Mouse (Mus musculus) retina, postnatal 7 days (tissue): ENCODE data around the gene Fndc10.
"Not testable (repeated sequence)": the region's sequence is repeated elsewhere in the genome, so short reads cannot be mapped to it uniquely, and the experiment has no call there.

Source experiments
- DNase-seq: peaks from one replicate; pipeline ENCODE4 v3.0.0-alpha.2; 2012; ENCODE audit warnings: low read depth, low spot score

The Fndc10 gene

GRCm38 (mm10) chr4:155735788-155736187, 41.6 kb downstream of the Fndc10 start:
- DNase-seq: no peak

DNA sequence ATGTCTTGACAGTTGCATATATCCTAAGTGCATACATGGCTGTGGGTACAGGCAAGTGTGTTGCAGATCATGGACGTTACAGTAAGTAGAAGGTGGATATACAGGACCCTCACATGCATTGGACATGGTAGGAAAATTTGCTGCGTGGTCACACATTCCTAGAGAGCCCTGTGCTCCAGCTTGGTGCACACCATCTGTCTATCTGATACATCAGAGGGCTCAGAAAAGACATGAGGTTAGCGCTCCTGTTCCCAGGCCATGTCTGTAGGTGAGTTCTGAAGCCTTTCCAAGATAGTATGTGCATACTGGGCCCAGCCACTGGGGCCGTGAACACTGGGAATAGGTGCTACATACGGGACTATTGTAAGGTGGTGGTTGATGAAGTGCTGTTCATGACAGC, 42.3 kb downstream of the Fndc10 start:
- no peak for DNase-seq

DNA sequence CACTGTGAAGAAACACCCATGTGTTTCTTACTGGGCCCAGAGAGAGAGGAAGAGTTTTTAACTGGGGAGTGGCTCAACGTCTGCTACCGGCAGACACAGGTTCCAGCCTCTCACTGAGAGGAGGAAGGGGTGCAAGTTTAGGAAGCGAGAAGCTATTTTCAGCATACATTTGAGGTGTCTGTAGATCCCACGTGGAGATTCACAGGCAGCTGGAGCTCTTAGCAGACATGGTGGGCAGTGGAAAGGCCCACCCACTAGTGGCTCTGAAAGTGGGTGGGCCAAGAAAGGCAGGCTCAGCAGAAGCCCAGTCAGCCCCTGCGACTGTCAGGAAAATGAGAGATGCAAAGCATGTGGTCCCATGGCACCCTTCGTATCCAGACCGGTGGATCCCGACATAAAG, 44.1 kb downstream of the Fndc10 start:
- no peak for DNase-seq

DNA sequence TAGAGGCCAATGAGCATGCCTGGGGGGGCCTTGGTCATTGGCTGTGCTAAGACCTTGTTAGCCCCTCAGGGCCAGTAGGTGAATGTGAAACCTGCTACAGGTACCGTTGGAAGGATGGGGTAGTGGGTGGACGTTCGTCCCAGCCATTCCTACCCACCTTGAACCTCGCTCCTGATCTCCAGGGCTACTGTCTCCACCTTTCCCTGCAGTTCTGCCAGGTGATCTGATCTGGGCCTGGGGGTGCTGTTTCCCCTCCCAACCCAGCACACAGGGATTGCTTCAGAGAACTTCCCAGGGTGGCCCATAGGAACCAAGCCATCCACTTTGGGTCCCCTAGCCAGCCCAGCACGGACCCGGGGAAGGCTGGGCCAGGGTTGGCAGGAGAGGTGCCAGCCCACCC, 45.0 kb downstream of the Fndc10 start:
- no peak for DNase-seq

DNA sequence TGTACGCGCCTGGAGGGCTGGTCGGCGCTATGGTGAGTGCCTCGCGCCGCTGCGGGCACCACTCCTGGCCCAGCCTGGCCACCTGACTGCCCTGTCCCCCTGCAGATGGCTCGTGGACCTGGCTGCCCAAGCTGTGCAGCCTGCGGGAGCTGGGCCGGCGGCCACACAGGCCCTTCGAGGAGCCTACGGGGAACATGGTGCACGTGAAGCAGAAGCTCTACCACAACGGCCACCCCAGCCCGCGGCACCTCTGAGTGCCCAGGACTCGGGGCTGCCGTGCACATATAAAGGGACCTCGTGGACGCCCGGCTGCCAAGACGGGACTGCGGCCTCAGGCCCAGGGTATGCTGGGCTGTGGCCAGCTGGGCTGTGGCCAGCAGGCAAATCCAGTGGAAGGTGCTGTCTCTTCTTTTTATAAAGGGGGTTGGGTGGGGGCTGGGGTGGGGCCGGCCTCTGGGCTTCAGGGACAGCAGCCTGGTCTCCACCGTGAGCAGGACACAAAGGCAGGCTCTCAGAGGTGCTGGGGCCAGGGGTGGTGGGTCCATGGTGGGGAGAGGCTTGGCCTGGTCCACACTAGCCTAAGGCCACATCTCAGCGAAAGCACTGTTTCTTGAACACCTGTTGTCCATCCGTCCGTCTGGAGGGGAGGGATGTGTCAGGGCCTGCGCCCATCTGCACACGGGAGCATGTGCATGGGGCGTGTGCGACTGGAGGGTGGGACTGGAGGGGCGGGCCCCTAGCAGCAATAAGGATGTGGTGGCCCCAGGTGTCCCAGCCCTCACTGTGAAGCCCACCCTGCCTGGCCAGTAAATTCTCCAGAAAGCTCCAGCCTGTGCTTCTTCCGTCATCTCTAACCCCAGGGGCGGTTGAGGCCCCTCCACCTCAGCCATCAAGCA, 45.8 kb downstream of the Fndc10 start:
- DNase-seq: no peak

DNA sequence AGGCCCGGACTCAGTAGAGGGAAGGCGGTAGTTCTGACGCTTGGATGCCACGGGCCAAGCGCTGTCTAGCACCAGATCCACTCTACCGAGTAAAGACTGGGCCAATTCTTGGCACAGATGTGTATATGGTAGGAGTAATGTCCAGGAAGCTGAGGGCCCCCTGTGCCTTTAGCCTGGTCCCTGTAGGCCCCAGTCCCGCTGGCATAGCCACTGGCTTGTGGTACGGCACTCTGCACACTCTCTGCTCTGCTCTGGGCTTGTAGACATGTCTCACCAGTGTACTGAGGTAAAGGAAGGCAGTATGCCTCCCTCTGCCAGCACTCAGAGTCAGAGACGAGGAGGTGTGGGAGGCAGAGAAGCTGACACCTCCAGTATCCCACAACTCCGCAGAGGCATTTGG, 46.5 kb downstream of the Fndc10 start:
- not testable (repeated sequence) for DNase-seq

DNA sequence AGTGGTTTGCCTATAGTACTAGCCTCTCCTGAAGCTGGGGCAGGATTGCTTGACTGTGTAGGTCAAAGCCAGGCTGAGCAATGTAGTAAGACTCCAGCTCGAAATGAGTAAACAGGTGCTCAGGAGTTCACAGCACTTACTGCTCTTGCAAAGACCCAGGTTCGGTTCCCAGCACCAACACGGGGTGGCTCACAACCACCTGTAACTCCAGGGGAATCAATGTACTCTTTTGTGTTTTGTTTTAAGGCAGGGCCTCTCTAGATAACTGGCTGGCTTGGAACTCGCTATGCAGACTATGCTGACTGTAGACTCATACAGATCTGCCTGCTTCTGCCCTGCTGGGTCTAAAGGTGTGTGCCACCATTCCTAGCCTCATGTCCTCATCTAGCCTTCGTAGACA, 48.5 kb downstream of the Fndc10 start:
- no peak for DNase-seq

GRCm38 (mm10) chr4:155744474-155744873, 50.3 kb downstream of the Fndc10 start:
- no peak for DNase-seq

DNA sequence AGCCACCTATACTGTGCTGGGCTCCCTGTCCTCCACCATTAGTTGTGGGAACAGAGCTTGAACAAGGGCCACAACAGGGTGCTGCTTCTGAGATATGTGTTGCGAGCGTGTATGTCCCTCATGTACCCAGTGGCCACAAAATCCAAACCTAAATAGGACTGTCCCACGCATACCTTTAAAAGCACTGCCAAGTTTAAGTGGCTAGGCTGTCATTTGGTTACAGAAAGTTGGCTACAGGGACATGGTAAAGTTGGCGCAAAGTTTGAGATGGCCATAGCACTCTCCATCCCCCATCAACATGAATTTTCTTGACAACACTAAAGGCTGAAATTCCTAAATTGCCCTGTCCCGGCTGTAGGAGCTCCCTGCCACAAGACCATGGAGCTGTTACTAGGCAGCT, 51.0 kb downstream of the Fndc10 start:
- DNase-seq: no peak
